In the genomic region with DNA sequence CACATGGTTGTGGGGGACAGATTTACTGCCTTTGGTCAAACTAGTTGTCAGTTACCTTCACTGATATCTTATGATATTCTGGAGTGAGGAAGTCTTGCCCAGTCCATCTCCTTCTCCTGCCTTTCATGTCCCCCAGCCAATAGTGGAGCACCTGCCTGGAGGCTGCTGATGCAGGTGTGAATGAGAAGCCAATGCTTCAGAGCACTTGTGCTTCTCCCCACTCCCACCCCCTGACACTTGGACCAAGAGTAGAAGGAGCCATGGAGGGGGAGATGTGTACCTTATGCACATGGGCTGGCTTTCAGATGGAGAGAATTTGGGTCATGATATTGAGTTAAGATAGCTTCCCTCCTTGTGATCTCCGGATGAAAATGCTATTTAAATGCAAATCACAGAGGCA, we compare ENCODE assay signal across 16 mouse cellular contexts.
"Had no signal": no experiment of that assay in that cellular context is flagged by ENCODE, and none has a peak within 500 bp of the region (broad histone marks: within the 10 kb centered on the region; RNA-seq: fewer than 3 reads in every experiment).

No protein-coding gene starts in this region.

- DNase-seq: retina, postnatal 1 day; right cerebral cortex, adult 18-20 months; right cerebral cortex, postnatal 14 days; right cerebral cortex, postnatal 25 days; right cerebral cortex, postnatal 4 days; spleen, adult 18-20 months; thymus, adult 18-20 months; thymus, adult 2 months; thymus, postnatal 14 days; thymus, postnatal 25 days; thymus, postnatal 36 days; thymus, postnatal 4 days had no signal

- H3K4me3 ChIP-seq: neural tube, embryonic 13.5 days; neural tube, embryonic 15.5 days; stomach, embryonic 15.5 days had no signal

- H3K9me3 ChIP-seq: neural tube, embryonic 13.5 days; neural tube, embryonic 15.5 days; stomach, embryonic 15.5 days had no signal

- H3K27me3 ChIP-seq: neural tube, embryonic 13.5 days; neural tube, embryonic 15.5 days; stomach, embryonic 15.5 days had no signal

- H3K4me1 ChIP-seq: stomach, embryonic 15.5 days had no signal

- H3K36me3 ChIP-seq: neural tube, embryonic 13.5 days; neural tube, embryonic 15.5 days; stomach, embryonic 15.5 days had no signal

- H3K9ac ChIP-seq: neural tube, embryonic 13.5 days; neural tube, embryonic 15.5 days; stomach, embryonic 15.5 days had no signal

- H3K4me2 ChIP-seq: neural tube, embryonic 13.5 days; neural tube, embryonic 15.5 days; stomach, embryonic 15.5 days had no signal

- H3K27ac ChIP-seq: neural tube, embryonic 13.5 days; neural tube, embryonic 15.5 days; stomach, embryonic 15.5 days; stomach, postnatal 0 days had no signal
